Mouse (Mus musculus) gastrocnemius, postnatal 36 days (tissue): ENCODE measurements around the gene Gm28961. TPM values are rescaled to one million over a fixed set of nuclear protein-coding genes. Genes with fewer than 3 reads are reported as not detected.
"Not testable (repeated sequence)": the region's sequence is repeated elsewhere in the genome, so short reads cannot be mapped to it uniquely, and the experiment has no call there.

Source experiments
- DNase-seq, 2 experiments: peaks; one replicate each; pipeline ENCODE4 v3.0.0; 2022
- intact Hi-C: fragments of 180-260 bp; cut with DNase I; formaldehyde crosslinking; loops from one replicate; pipeline ENCODE4 v1.15.1; 2025
- long read RNA-seq, 2 experiments: library from polyadenylated mRNA; stranded (forward); transcript quantifications; one replicate each; pipeline ENCODE4 v2.0.0; 2021
- total RNA-seq, 2 experiments: library from RNA; stranded (reverse); gene quantifications; 2 replicates each; pipeline ENCODE4 v1.2.3; 2021

Gm28961 gene
- not detected for total RNA-seq
- long read RNA-seq, experiment 1, result 0 reads
- long read RNA-seq, experiment 2, result 0 reads

- DNase-seq, intact Hi-C loops: not testable (repeated sequence)
Measured at GRCm38 (mm10) chrY:57705397-57705796, at the start of gene Gm28961. TSS of gene Gm28961 (plus strand) at chrY:57705697.

Other genes starting within 250 kb of the Gm28961 start
- not detected for gene Gm21943, start 172.0 kb upstream of the Gm28961 start, total RNA-seq